Mouse (Mus musculus): ENCODE measurements around the gene Rbm4.

Rbm4 gene

GRCm38 (mm10) chr19:4739053-4739452 lies 54.6 kb downstream of the Rbm4 start:
- DNase-seq, result no peak

- no peak for DNase-seq
Observed at GRCm38 (mm10) chr19:4737866-4738265, 55.8 kb downstream of the Rbm4 start.
